Mouse (Mus musculus) heart, postnatal 0 days (tissue): ENCODE measurements around the gene Pou6f1. TPM values are rescaled to one million over a fixed set of nuclear protein-coding genes. Genes with fewer than 3 reads are reported as not detected.

ENCODE experiments used
- ATAC-seq: fragments of 200-750 bp; cut with Nextera tagmentation; 2 replicates; pipeline ENCODE4 v1.8.0; 2017; ENCODE audit warnings: low read depth, moderate number of reproducible peaks, moderate library complexity; ENCODE audit not compliant: insufficient read depth
- DNase-seq: peaks from one replicate; pipeline ENCODE4 v3.0.0-alpha.2; 2016; ENCODE audit warnings: low spot score
- H3K27ac ChIP-seq: fragments of 300-500 bp; sonication (generic); 2 replicates; pipeline ENCODE4 v1.5.1; 2014; ENCODE audit warnings: low read depth, mild to moderate bottlenecking
- H3K27me3 ChIP-seq: fragments of 300-500 bp; sonication (generic); 2 replicates; pipeline ENCODE4 v1.6.1; 2014; ENCODE audit warnings: low read length, mixed read lengths; ENCODE audit not compliant: control insufficient read depth, insufficient read depth
- H3K36me3 ChIP-seq: fragments of 300-500 bp; sonication (generic); replicated peaks from 2 replicates; pipeline ENCODE4 v1.6.1; 2014; ENCODE audit warnings: low read length, mixed read lengths; ENCODE audit not compliant: control insufficient read depth, insufficient read depth
- H3K4me1 ChIP-seq: fragments of 300-500 bp; sonication (generic); 2 replicates; pipeline ENCODE4 v1.6.1; 2014; ENCODE audit warnings: antibody characterized with exemption; ENCODE audit not compliant: control insufficient read depth, insufficient read depth
- H3K4me2 ChIP-seq: fragments of 300-500 bp; sonication (generic); 2 replicates; pipeline ENCODE4 v1.6.1; 2014; ENCODE audit warnings: low read depth, mild to moderate bottlenecking, low read length, moderate library complexity
- H3K4me3 ChIP-seq: fragments of 300-500 bp; sonication (generic); 2 replicates; pipeline ENCODE4 v1.5.1; 2014; ENCODE audit warnings: low read depth, low read length
- H3K9ac ChIP-seq: fragments of 300-500 bp; sonication (generic); replicated peaks from 2 replicates; pipeline ENCODE4 v1.6.1; 2014; ENCODE audit warnings: low read depth, low read length, mixed read lengths
- H3K9me3 ChIP-seq: fragments of 300-500 bp; sonication (generic); replicated peaks from 2 replicates; pipeline ENCODE4 v1.6.1; 2016; ENCODE audit warnings: low read length; ENCODE audit not compliant: control insufficient read depth
- CTCF ChIP-seq: IDR thresholded peaks from 2 replicates; pipeline ENCODE4 v1.5.1; 2016; ENCODE audit warnings: antibody characterized with exemption, control low read depth, low read depth
- EP300 ChIP-seq: IDR thresholded peaks from 2 replicates; pipeline ENCODE4 v1.6.1; 2016; ENCODE audit warnings: antibody characterized with exemption, low read depth
- WGBS: fragments of 180-500 bp; shearing (Covaris S2); extraction: QIAGEN DNeasy Blood & Tissue Kit; methylation state at CpG from one replicate; pipeline ENCODE4 v1.1.7; 2014; 5-methylcytosine and 5-hydroxymethylcytosine counted together
- polyA plus RNA-seq: library from polyadenylated mRNA; unstranded; fragments of >200 nt; fragmentation: Nextera tagmentation; extraction: Ambion mirVana; gene quantifications from 2 replicates; pipeline ENCODE4 v1.2.1, GENCODE M21; 2015
- total RNA-seq: library from RNA; depleted of rRNA; stranded (reverse); fragments of >200 nt; gene quantifications from 2 replicates; pipeline ENCODE4 v1.2.3, GENCODE M21; 2014; ENCODE audit warnings: low replicate concordance

Pou6f1 gene
- total and polyA plus RNA-seq, 2 experiments from 2014 or later: 5.2 to 6.0 TPM

DNA sequence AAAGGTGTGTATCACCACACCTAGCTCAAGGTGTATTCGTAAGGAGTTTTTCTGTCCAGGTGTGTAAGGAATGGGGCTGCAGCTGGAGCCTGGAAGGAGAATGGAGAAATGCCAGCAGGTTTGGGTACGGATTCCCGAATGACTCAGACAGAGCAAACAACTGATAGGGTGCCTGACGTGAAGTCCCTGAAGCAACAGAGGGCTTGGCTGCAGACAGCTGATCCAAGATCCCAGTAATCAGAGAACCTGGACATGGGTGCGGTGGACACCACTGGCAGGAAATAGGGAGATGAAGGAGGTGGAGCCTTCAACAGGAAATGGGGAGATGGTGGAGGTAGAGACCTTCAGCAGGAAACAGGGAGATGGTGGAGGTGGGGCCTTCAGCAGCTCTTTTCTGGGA lies 32.5 kb upstream of the Pou6f1 start:
- Histone ChIP-seq H3K27me3 (peaks cover 24% of the 10 kb centered on the region), H3K4me3 (no peak overlapping the region), H3K9me3 (no peaks in the 10 kb centered on the region), H3K9ac (no peak overlapping the region), H3K4me2 (no peak overlapping the region), H3K27ac (no peak overlapping the region), H3K36me3 (no peaks in the 10 kb centered on the region), H3K4me1 (0 out of 2 replicates have a peak, but pooled peaks cover 2% of the 10 kb centered on the region)
- no peak for TF ChIP-seq CTCF
- no peak for TF ChIP-seq EP300
- WGBS: 69% methylated on average over 5 of the region's 5 CpGs
- ATAC-seq (no peak), DNase-seq (no peak)

DNA sequence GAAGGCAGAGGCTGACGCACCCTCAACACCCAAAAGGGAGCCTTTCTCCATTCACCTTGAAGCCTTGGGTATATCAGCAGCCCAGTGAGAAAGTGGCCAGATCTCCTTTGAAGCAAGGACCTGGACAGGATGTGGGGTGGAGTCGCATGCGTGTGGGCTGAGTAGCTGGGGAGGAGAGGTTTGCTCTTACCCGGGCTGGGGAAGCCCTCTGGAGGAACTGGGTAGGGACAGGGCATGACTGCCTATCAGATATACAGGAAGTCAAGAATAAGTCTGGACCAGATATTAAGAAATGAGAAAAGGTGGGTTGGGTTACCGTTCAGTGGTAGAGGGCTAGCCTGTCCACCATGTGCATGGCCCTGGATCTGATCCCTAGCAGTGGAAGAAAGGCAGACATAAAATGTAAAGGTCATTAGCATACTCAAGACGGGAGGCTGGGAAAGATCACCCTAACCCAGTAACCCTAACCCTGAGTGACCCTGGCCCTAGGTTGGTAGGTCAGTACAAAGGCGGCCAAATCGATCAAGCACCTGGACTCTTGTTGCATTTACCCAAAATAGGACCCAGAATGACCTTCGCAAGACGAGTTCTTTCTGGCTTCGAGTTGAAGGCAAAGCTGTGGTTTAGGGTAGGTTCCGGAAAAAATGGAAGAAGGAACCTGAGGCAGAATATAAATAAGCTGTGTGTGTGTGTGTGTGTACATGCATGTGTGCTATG lies 31.8 kb upstream of the Pou6f1 start:
- H3K36me3 ChIP-seq: no peaks in the 10 kb centered on the region
- ATAC-seq: no peak
- H3K4me3 ChIP-seq: no peak overlapping the region
- H3K4me1 ChIP-seq: 0 out of 2 replicates have a peak, but pooled peaks cover 2% of the 10 kb centered on the region
- no peak for DNase-seq
- TF ChIP-seq EP300: no peak
- H3K4me2 ChIP-seq: no peak overlapping the region
- 74% methylated on average over 12 of the region's 12 CpGs for WGBS
- no peak overlapping the region for H3K27ac ChIP-seq
- H3K9me3 ChIP-seq: no peaks in the 10 kb centered on the region
- no peak overlapping the region for H3K9ac ChIP-seq
- peaks cover 18% of the 10 kb centered on the region for H3K27me3 ChIP-seq

DNA sequence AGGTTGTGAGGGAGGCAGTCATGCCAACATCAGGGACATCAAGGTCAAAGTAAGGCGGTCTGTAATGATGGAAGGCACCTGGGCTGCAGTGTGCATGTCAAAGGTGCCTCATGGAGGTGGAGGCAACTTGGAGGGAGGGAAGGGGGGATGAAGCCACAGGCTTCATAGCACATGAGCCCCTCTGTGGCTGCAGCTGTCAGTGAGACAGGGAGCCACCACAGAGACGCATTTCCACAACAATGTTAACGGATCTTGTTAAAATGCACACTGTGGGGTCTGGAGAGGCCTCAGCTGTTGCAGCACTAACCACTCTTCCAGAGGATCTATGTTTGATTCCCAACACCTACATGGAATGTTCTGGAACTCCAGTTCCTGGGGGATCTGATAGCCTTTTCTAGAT lies 30.3 kb upstream of the Pou6f1 start:
- no peaks in the 10 kb centered on the region for H3K9me3 ChIP-seq
- no peaks in the 10 kb centered on the region for H3K36me3 ChIP-seq
- no peak overlapping the region for H3K9ac ChIP-seq
- no peak for TF ChIP-seq EP300
- TF ChIP-seq CTCF: no peak
- ATAC-seq: no peak
- peaks cover 4% of the 10 kb centered on the region; the same call in 1 of the 2 replicates for H3K27me3 ChIP-seq
- H3K27ac ChIP-seq: no peak overlapping the region
- DNase-seq: no peak
- no peak overlapping the region for H3K4me3 ChIP-seq
- WGBS: 65% methylated on average over 3 of the region's 3 CpGs
- H3K4me1 ChIP-seq: no peaks in the 10 kb centered on the region
- H3K4me2 ChIP-seq: no peak overlapping the region

DNA sequence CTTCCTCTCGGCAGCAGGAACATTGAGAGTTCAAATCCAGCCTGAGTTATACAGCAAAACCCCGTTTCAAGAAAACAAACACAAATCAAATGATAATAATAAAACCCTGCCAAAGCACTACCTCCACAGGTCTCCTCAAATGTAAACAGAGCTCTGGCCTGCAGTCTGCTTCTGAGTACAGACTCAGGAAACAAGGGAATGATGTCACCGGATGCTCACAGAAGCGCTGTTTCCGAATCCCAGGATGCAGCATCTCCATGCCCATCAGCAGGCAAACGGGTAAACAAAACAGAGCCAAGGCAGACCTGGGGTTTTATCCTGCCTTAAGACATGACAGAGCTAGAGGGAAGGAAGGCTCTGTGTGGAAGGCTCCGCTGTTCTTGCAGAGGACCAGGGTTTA lies 29.0 kb upstream of the Pou6f1 start:
- ATAC-seq (peak; percentile 53; the same call in 1 of the 2 replicates), DNase-seq (peak; percentile 59)

DNA sequence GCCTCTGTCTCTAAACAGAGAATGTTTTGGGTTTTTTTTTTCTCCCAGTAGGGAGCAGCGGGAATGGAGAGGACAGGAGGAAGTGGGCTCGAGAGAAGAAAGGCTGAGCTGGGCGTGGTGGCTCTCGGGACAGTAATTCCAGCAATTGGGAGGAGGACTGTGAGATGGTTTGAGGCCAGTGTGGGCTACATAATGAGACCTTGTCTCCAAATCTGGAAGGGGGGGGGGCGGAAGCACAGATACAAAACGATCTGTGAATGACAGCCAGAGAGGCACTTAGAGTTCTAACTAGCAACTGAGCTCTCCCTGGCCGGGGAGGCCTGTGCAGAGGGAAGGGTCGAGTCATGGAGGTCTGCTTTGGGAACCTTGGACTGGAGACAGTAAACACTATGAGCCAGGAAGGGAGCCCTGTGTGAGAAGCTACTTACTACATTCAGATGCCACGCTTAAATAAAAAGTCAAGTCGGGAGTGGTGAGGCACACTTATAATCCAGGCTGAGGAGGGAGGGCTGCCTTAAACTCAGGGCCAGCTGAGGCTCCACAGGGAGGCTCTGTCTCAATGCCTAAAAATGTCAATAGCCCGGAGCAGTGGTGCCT lies 28.1 kb upstream of the Pou6f1 start:
- Histone ChIP-seq H3K4me1 (no peaks in the 10 kb centered on the region), H3K9ac (no peak overlapping the region), H3K27ac (peak overlapping the region; percentile 46), H3K4me3 (no peak overlapping the region), H3K27me3 (no peaks in the 10 kb centered on the region), H3K9me3 (no peaks in the 10 kb centered on the region), H3K36me3 (no peaks in the 10 kb centered on the region), H3K4me2 (no peak overlapping the region)
- no peak for TF ChIP-seq EP300
- no peak for TF ChIP-seq CTCF
- WGBS: 18% methylated on average over 11 of the region's 11 CpGs
- ATAC-seq (no peak), DNase-seq (no peak)

More for the DNA sequence above, 29.0 kb upstream of the Pou6f1 start:
- H3K9ac ChIP-seq: no peak overlapping the region
- no peaks in the 10 kb centered on the region for H3K36me3 ChIP-seq
- H3K27me3 ChIP-seq: no peaks in the 10 kb centered on the region
- H3K4me3 ChIP-seq: no peak overlapping the region
- no peak overlapping the region for H3K4me2 ChIP-seq
- WGBS: 48% methylated on average over 7 of the region's 7 CpGs
- H3K27ac ChIP-seq: peak overlapping the region; percentile 49; the same call in 1 of the 2 replicates
- TF ChIP-seq CTCF (no peak), EP300 (no peak)
- no peaks in the 10 kb centered on the region for H3K4me1 ChIP-seq
- H3K9me3 ChIP-seq: no peaks in the 10 kb centered on the region
